Mouse (Mus musculus): ENCODE results near the gene Ctso. TPM values are rescaled to one million over a fixed set of nuclear protein-coding genes. Genes with fewer than 3 reads are reported as not detected.

Gene Ctso
- polyA plus RNA-seq, 1 experiment from 2014 or later = 10.1 TPM

- Histone ChIP-seq H3K27ac (no peak overlapping the region), H3K27me3 (ENCODE audit: insufficient read depth, poor library complexity, severe bottlenecking) (no peaks in the 10 kb centered on the region), H3K4me3 (no peak overlapping the region), H3K36me3 (no peaks in the 10 kb centered on the region), H3K4me1 (no peaks in the 10 kb centered on the region), H3K9me3 (no peaks in the 10 kb centered on the region)
- 69% methylated on average over 9 of the region's 9 CpGs for WGBS
- no peak for DNase-seq (ENCODE audit: low spot score)
Observed at GRCm38 (mm10) chr3:81926764-81927325, 5.6 kb upstream of the Ctso start.

GRCm38 (mm10) chr3:81929073-81929472 lies 3.3 kb upstream of the Ctso start:
- H3K4me1 ChIP-seq = no peaks in the 10 kb centered on the region
- no peak overlapping the region for H3K4me3 ChIP-seq
- no peak overlapping the region for H3K27ac ChIP-seq
- no peaks in the 10 kb centered on the region for H3K9me3 ChIP-seq
- no peaks in the 10 kb centered on the region for H3K36me3 ChIP-seq
- 27% methylated on average over 1 of the region's 1 CpGs for WGBS
- peak; percentile 73 for DNase-seq (ENCODE audit: low spot score)
- no peaks in the 10 kb centered on the region for H3K27me3 ChIP-seq (ENCODE audit: insufficient read depth, poor library complexity, severe bottlenecking)

GRCm38 (mm10) chr3:81931695-81932094 lies 706 bp upstream of the Ctso start:
- no peaks in the 10 kb centered on the region for H3K36me3 ChIP-seq
- no peak for DNase-seq (ENCODE audit: low spot score)
- no peak overlapping the region for H3K4me3 ChIP-seq
- H3K27me3 ChIP-seq (ENCODE audit: insufficient read depth, poor library complexity, severe bottlenecking) = no peaks in the 10 kb centered on the region
- 82% methylated on average over 3 of the region's 3 CpGs for WGBS
- H3K27ac ChIP-seq = no peak overlapping the region
- H3K4me1 ChIP-seq = no peaks in the 10 kb centered on the region
- no peaks in the 10 kb centered on the region for H3K9me3 ChIP-seq

GRCm38 (mm10) chr3:81933348-81933747 lies 947 bp downstream of the Ctso start:
- H3K27ac ChIP-seq = peak overlapping the region; percentile 16; the same call in 1 of the 2 replicates
- no peak overlapping the region for H3K4me3 ChIP-seq
- H3K36me3 ChIP-seq = no peaks in the 10 kb centered on the region
- DNase-seq (ENCODE audit: low spot score) = no peak
- no peaks in the 10 kb centered on the region for H3K4me1 ChIP-seq
- no peaks in the 10 kb centered on the region for H3K9me3 ChIP-seq
- WGBS = 80% methylated on average over 4 of the region's 4 CpGs
- H3K27me3 ChIP-seq (ENCODE audit: insufficient read depth, poor library complexity, severe bottlenecking) = no peaks in the 10 kb centered on the region

GRCm38 (mm10) chr3:81938924-81939323 lies 6.5 kb downstream of the Ctso start:
- Histone ChIP-seq H3K9me3 (no peaks in the 10 kb centered on the region), H3K27me3 (ENCODE audit: insufficient read depth, poor library complexity, severe bottlenecking) (no peaks in the 10 kb centered on the region), H3K27ac (no peak overlapping the region), H3K4me1 (peaks cover 7% of the 10 kb centered on the region), H3K36me3 (no peaks in the 10 kb centered on the region), H3K4me3 (no peak overlapping the region)
- WGBS = 34% methylated on average over 3 of the region's 3 CpGs
- DNase-seq (ENCODE audit: low spot score) = no peak

GRCm38 (mm10) chr3:81942341-81942740 lies 9.9 kb downstream of the Ctso start:
- DNase-seq (ENCODE audit: low spot score) = no peak
- no peaks in the 10 kb centered on the region for H3K36me3 ChIP-seq

GRCm38 (mm10) chr3:81943097-81943496 lies 10.7 kb downstream of the Ctso start:
- H3K4me3 ChIP-seq = no peak overlapping the region
- no peak overlapping the region for H3K27ac ChIP-seq
- no peaks in the 10 kb centered on the region for H3K9me3 ChIP-seq
- WGBS = 89% methylated on average over 3 of the region's 3 CpGs
- no peaks in the 10 kb centered on the region for H3K36me3 ChIP-seq
- no peak for DNase-seq (ENCODE audit: low spot score)
- H3K4me1 ChIP-seq = peaks cover 7% of the 10 kb centered on the region
- H3K27me3 ChIP-seq (ENCODE audit: insufficient read depth, poor library complexity, severe bottlenecking) = no peaks in the 10 kb centered on the region

More at GRCm38 (mm10) chr3:81942341-81942740, 9.9 kb downstream of the Ctso start:
- no peaks in the 10 kb centered on the region for H3K9me3 ChIP-seq
- no peak overlapping the region for H3K4me3 ChIP-seq
- peaks cover 7% of the 10 kb centered on the region for H3K4me1 ChIP-seq
- H3K27me3 ChIP-seq (ENCODE audit: insufficient read depth, poor library complexity, severe bottlenecking) = no peaks in the 10 kb centered on the region
- no peak overlapping the region for H3K27ac ChIP-seq
- WGBS = 82% methylated on average over 3 of the region's 3 CpGs

GRCm38 (mm10) chr3:81944851-81945393 lies 12.5 kb downstream of the Ctso start:
- WGBS = 84% methylated on average over 7 of the region's 7 CpGs
- Histone ChIP-seq H3K27me3 (ENCODE audit: insufficient read depth, poor library complexity, severe bottlenecking) (no peaks in the 10 kb centered on the region), H3K9me3 (no peaks in the 10 kb centered on the region), H3K27ac (no peak overlapping the region), H3K4me3 (no peak overlapping the region), H3K4me1 (no peaks in the 10 kb centered on the region), H3K36me3 (no peaks in the 10 kb centered on the region)
- no peak for DNase-seq (ENCODE audit: low spot score)

GRCm38 (mm10) chr3:81949048-81949447 lies 16.6 kb downstream of the Ctso start:
- WGBS = 35% methylated on average over 1 of the region's 1 CpGs
- H3K9me3 ChIP-seq = no peaks in the 10 kb centered on the region
- no peaks in the 10 kb centered on the region for H3K36me3 ChIP-seq
- H3K4me1 ChIP-seq = no peaks in the 10 kb centered on the region
- H3K4me3 ChIP-seq = no peak overlapping the region
- no peak for DNase-seq (ENCODE audit: low spot score)
- H3K27me3 ChIP-seq (ENCODE audit: insufficient read depth, poor library complexity, severe bottlenecking) = no peaks in the 10 kb centered on the region
- no peak overlapping the region for H3K27ac ChIP-seq

GRCm38 (mm10) chr3:81951785-81952184 lies 19.4 kb downstream of the Ctso start:
- H3K4me1 ChIP-seq = no peaks in the 10 kb centered on the region
- 77% methylated on average over 2 of the region's 2 CpGs for WGBS
- no peak for DNase-seq (ENCODE audit: low spot score)
- no peaks in the 10 kb centered on the region for H3K36me3 ChIP-seq
- H3K27me3 ChIP-seq (ENCODE audit: insufficient read depth, poor library complexity, severe bottlenecking) = no peaks in the 10 kb centered on the region
- H3K9me3 ChIP-seq = no peaks in the 10 kb centered on the region
- no peak overlapping the region for H3K27ac ChIP-seq
- no peak overlapping the region for H3K4me3 ChIP-seq

- Histone ChIP-seq H3K36me3 (no peaks in the 10 kb centered on the region), H3K4me3 (no peak overlapping the region), H3K27ac (no peak overlapping the region), H3K9me3 (no peaks in the 10 kb centered on the region), H3K27me3 (ENCODE audit: insufficient read depth, poor library complexity, severe bottlenecking) (no peaks in the 10 kb centered on the region), H3K4me1 (no peaks in the 10 kb centered on the region)
- DNase-seq (ENCODE audit: low spot score) = no peak
- WGBS = 92% methylated on average over 5 of the region's 5 CpGs
Observed at GRCm38 (mm10) chr3:81957484-81957883, 25.1 kb downstream of the Ctso start.

GRCm38 (mm10) chr3:81961336-81961735 lies 28.9 kb downstream of the Ctso start:
- WGBS = 73% methylated on average over 5 of the region's 5 CpGs

GRCm38 (mm10) chr3:81963768-81964167 lies 31.4 kb downstream of the Ctso start:
- no peaks in the 10 kb centered on the region for H3K27me3 ChIP-seq (ENCODE audit: insufficient read depth, poor library complexity, severe bottlenecking)
- no peak for DNase-seq (ENCODE audit: low spot score)
- no peak overlapping the region for H3K4me3 ChIP-seq
- no peaks in the 10 kb centered on the region for H3K9me3 ChIP-seq
- WGBS = 81% methylated on average over 5 of the region's 5 CpGs
- no peaks in the 10 kb centered on the region for H3K36me3 ChIP-seq
- no peak overlapping the region for H3K27ac ChIP-seq
- H3K4me1 ChIP-seq = no peaks in the 10 kb centered on the region

More at GRCm38 (mm10) chr3:81961336-81961735, 28.9 kb downstream of the Ctso start:
- Histone ChIP-seq H3K9me3 (no peaks in the 10 kb centered on the region), H3K4me1 (no peaks in the 10 kb centered on the region), H3K27ac (no peak overlapping the region), H3K4me3 (no peak overlapping the region), H3K27me3 (ENCODE audit: insufficient read depth, poor library complexity, severe bottlenecking) (no peaks in the 10 kb centered on the region), H3K36me3 (no peaks in the 10 kb centered on the region)
- no peak for DNase-seq (ENCODE audit: low spot score)

- DNase-seq (ENCODE audit: low spot score) = no peak
Observed at GRCm38 (mm10) chr3:81964596-81964995, 32.2 kb downstream of the Ctso start.

More at GRCm38 (mm10) chr3:81964596-81964995, 32.2 kb downstream of the Ctso start:
- Histone ChIP-seq H3K9me3 (no peaks in the 10 kb centered on the region), H3K36me3 (no peaks in the 10 kb centered on the region), H3K4me1 (no peaks in the 10 kb centered on the region), H3K27me3 (ENCODE audit: insufficient read depth, poor library complexity, severe bottlenecking) (no peaks in the 10 kb centered on the region), H3K27ac (no peak overlapping the region), H3K4me3 (no peak overlapping the region)
- 64% methylated on average over 3 of the region's 3 CpGs for WGBS

Measured in heart, embryonic 10.5 days (tissue).